Mouse (Mus musculus) intestine, postnatal 0 days (tissue): Measurements from ENCODE around the gene Ctu1. TPM values are rescaled to one million over a fixed set of nuclear protein-coding genes. Genes with fewer than 3 reads are reported as not detected.

Experiments
- ATAC-seq: fragments of 200-750 bp; cut with Nextera tagmentation; 2 replicates; pipeline ENCODE4 v1.8.0; 2017; ENCODE audit warnings: mild to moderate bottlenecking, moderate TSS enrichment, moderate library complexity
- H3K27ac ChIP-seq: fragments of 300-500 bp; sonication (generic); 2 replicates; pipeline ENCODE4 v1.5.1; 2014; ENCODE audit warnings: mild to moderate bottlenecking, low read depth, low read length, moderate library complexity
- H3K27me3 ChIP-seq: fragments of 300-500 bp; sonication (generic); replicated peaks from 2 replicates; pipeline ENCODE4 v1.6.1; 2014; ENCODE audit warnings: low read length, mixed read lengths; ENCODE audit not compliant: control insufficient read depth, insufficient read depth
- H3K36me3 ChIP-seq: fragments of 300-500 bp; sonication (generic); 2 replicates; pipeline ENCODE4 v1.6.1; 2014; ENCODE audit warnings: mild to moderate bottlenecking, moderate library complexity; ENCODE audit not compliant: control insufficient read depth, insufficient read depth
- H3K4me1 ChIP-seq: fragments of 300-500 bp; sonication (generic); replicated peaks from 2 replicates; pipeline ENCODE4 v1.6.1; 2014; ENCODE audit warnings: antibody characterized with exemption, low read length, mixed read lengths; ENCODE audit not compliant: control insufficient read depth, insufficient read depth
- H3K4me2 ChIP-seq: fragments of 300-500 bp; sonication (generic); replicated peaks from 2 replicates; pipeline ENCODE4 v1.6.1; 2014; ENCODE audit warnings: low read depth, mild to moderate bottlenecking, moderate library complexity
- H3K4me3 ChIP-seq: fragments of 300-500 bp; sonication (generic); 2 replicates; pipeline ENCODE4 v1.5.1; 2014; ENCODE audit warnings: low read depth, low read length
- H3K9ac ChIP-seq: fragments of 300-500 bp; sonication (generic); 2 replicates; pipeline ENCODE4 v1.6.1; 2014; ENCODE audit warnings: mild to moderate bottlenecking, low read depth, low read length
- H3K9me3 ChIP-seq: fragments of 300-500 bp; sonication (generic); 2 replicates; pipeline ENCODE4 v1.6.1; 2016; ENCODE audit warnings: mixed run types; ENCODE audit not compliant: control insufficient read depth
- CTCF ChIP-seq: sonication (generic); IDR thresholded peaks from 2 replicates; pipeline ENCODE4 v1.5.1; 2016; ENCODE audit warnings: low read depth, mild to moderate bottlenecking, control low read depth, antibody characterized with exemption, moderate library complexity
- WGBS: fragments of 180-500 bp; shearing (Covaris S2); extraction: QIAGEN DNeasy Blood & Tissue Kit; methylation state at CpG from one replicate; pipeline ENCODE4 v1.1.7; 2014; 5-methylcytosine and 5-hydroxymethylcytosine counted together
- polyA plus RNA-seq: library from polyadenylated mRNA; unstranded; fragments of >200 nt; fragmentation: Nextera tagmentation; extraction: Ambion mirVana; gene quantifications from 2 replicates; pipeline ENCODE4 v1.2.1, GENCODE M21; 2015

Ctu1 gene
- polyA plus RNA-seq, 1 experiment from 2014 or later = 5.8 TPM

DNA sequence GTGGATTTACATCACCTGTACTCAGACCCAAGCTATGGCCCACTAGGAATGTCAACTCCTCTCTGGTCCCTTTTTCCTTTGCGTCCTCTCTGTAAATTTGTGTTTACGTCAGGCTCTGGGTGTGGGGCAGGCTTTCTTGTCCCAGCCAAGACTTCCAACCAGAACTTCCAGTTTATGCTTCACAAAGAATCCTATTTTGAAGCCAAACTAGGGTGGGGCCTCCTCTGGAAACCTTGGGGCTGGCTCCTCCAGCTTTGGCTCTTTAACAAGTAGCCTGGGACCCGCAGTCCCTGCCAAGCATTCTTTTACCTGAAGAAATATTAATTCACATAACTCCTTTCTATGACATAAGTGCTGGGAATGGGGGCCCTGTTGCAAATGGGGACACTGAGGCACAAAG lies 38.2 kb downstream of the Ctu1 start:
- Histone ChIP-seq H3K4me1 (no peaks in the 10 kb centered on the region), H3K4me3 (no peak overlapping the region), H3K9ac (no peak overlapping the region), H3K27ac (no peak overlapping the region), H3K27me3 (no peaks in the 10 kb centered on the region), H3K4me2 (no peak overlapping the region), H3K9me3 (no peaks in the 10 kb centered on the region), H3K36me3 (no peaks in the 10 kb centered on the region)
- WGBS = 89% methylated on average over 3 of the region's 3 CpGs
- TF ChIP-seq CTCF = no peak
- no peak for ATAC-seq

DNA sequence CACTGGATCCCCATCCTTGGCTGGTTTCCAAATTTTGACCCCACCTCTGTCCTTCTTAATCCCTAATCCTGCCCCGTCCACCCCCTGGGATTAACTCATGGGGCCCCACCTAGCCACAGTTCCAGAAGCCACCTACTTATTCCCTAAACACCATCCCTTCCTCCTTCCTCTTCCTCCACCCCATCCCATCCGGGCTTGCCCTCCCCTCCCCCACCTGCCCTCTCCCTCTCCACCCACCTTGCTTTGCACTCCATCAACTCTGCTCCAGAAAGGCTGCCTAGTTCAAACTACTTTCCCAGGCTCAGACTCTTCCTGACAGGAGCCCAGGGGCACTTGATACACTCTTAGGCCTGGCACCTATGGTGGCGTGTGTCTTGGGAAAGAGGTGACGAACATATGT lies 40.5 kb downstream of the Ctu1 start, which contains the start of gene Klk13:
Gene Klk13, plus strand, starts transcription at position 301 of the 400 bp plus-strand sequence.
- H3K36me3 ChIP-seq = no peaks in the 10 kb centered on the region
- H3K4me1 ChIP-seq = no peaks in the 10 kb centered on the region
- H3K27me3 ChIP-seq = no peaks in the 10 kb centered on the region
- no peaks in the 10 kb centered on the region for H3K9me3 ChIP-seq
- no peak within 1 kb of the TSS for H3K9ac ChIP-seq
- ATAC-seq = no peak
- 65% methylated on average over 4 of the region's 4 CpGs for WGBS
- H3K4me2 ChIP-seq = no peak within 1 kb of the TSS
- no peak for TF ChIP-seq CTCF
- H3K4me3 ChIP-seq = no peak within 1 kb of the TSS
- H3K27ac ChIP-seq = no peak within 1 kb of the TSS

DNA sequence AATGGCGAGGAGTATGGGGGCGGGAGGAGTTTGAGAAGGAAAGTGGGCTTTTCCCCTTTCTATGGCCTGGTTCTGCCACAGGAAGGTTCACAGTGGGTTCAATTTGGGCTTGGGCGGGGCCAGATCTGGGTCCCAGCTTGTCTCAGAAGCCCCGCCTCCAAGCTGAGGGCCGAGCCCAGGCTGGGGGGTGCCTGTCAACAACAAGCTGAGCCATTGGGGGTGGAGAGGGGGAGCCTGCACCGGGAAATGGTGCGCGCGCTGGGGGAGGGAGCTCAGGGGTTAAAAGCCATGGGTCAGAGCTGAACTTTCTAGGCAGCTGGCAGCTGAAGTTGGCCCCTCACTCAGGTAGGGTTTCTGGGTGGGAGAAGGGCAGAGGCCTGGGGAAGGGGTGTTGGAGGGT lies 41.1 kb downstream of the Ctu1 start:
- H3K36me3 ChIP-seq = no peaks in the 10 kb centered on the region
- no peak overlapping the region for H3K4me2 ChIP-seq
- H3K4me1 ChIP-seq = no peaks in the 10 kb centered on the region
- H3K9me3 ChIP-seq = no peaks in the 10 kb centered on the region
- TF ChIP-seq CTCF = no peak
- no peak overlapping the region for H3K27ac ChIP-seq
- 20% methylated on average over 9 of the region's 9 CpGs for WGBS
- no peak; the same call in 1 of the 2 replicates for ATAC-seq
- H3K27me3 ChIP-seq = no peaks in the 10 kb centered on the region
- H3K9ac ChIP-seq = no peak overlapping the region
- H3K4me3 ChIP-seq = no peak overlapping the region

DNA sequence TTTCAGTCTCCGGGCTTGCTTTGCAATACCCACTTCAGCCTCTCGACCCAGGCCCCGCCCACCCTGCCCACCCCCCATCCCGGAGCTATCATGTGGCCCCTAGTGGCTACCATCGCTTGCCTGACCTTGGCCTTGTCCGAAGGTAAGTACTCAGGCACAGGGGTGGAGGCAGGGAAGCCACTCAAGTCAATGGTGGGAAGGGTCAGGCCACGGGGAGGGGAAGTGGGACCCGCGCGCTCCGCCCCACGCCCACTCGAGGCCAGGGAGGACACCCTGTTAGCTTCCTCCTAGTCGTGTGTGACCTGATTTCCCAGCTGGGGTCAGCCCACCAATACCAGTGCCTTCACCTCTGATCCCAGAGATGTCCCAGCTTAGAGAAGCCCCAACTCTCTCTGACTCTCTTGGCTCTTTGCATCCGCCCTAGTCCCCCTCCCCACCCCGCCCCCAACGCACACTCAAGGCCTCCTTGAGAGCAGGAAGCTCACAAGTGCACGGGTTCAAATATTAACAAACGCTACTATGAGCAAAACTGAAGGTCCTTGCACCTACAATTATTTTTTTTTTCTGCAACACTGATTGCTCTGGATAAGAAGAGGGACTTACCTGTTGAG lies 42.0 kb downstream of the Ctu1 start:
- Histone ChIP-seq H3K9ac (no peak overlapping the region), H3K9me3 (no peaks in the 10 kb centered on the region), H3K27ac (no peak overlapping the region), H3K36me3 (no peaks in the 10 kb centered on the region), H3K4me3 (no peak overlapping the region), H3K27me3 (no peaks in the 10 kb centered on the region), H3K4me2 (no peak overlapping the region), H3K4me1 (no peaks in the 10 kb centered on the region)
- WGBS = 6% methylated on average over 19 of the region's 19 CpGs
- no peak for ATAC-seq
- no peak for TF ChIP-seq CTCF

Other genes starting within 250 kb of the Ctu1 start
- 0.52 and 0.92 TPM in 2 replicates for gene Lim2, start 244.3 kb upstream of the Ctu1 start, polyA plus RNA-seq
- 1.6 and 2.7 TPM in 2 replicates for gene Nkg7, start 234.9 kb upstream of the Ctu1 start, polyA plus RNA-seq
- not detected in 2 replicates for gene Cldnd2, start 231.2 kb upstream of the Ctu1 start, polyA plus RNA-seq
- gene Etfb, start 227.9 kb upstream of the Ctu1 start, polyA plus RNA-seq = 813 and 825 TPM in 2 replicates
- gene Gm45233, start 227.9 kb upstream of the Ctu1 start, polyA plus RNA-seq = 0.23 and 0.24 TPM in 2 replicates
- 4.5 and 5.3 TPM in 2 replicates for gene Vsig10l, start 208.9 kb upstream of the Ctu1 start, polyA plus RNA-seq
- 0.20 TPM in 2 replicates for gene Iglon5, start 181.9 kb upstream of the Ctu1 start, polyA plus RNA-seq
- not detected in 2 replicates for gene 4931406B18Rik, start 166.1 kb upstream of the Ctu1 start, polyA plus RNA-seq
- 1.5 and 2.7 TPM in 2 replicates for gene Cd33, start 127.6 kb upstream of the Ctu1 start, polyA plus RNA-seq
- 0.68 and 0.75 TPM in 2 replicates for gene Zfp658, start 109.8 kb upstream of the Ctu1 start, polyA plus RNA-seq
- 3.5 and 3.6 TPM in 2 replicates for gene Zfp719, start 92.4 kb upstream of the Ctu1 start, polyA plus RNA-seq
- gene Zfp819, start 64.8 kb upstream of the Ctu1 start, polyA plus RNA-seq = not detected in 2 replicates
- 59.7 and 68.3 TPM in 2 replicates for gene Ceacam18, start 37.3 kb upstream of the Ctu1 start, polyA plus RNA-seq
- 0.50 and 0.64 TPM in 2 replicates for gene Siglece, start 11.9 kb upstream of the Ctu1 start, polyA plus RNA-seq
- gene Klk14, start 18.4 kb downstream of the Ctu1 start, polyA plus RNA-seq = 0.09 and 0.12 TPM in 2 replicates
- gene Klk13, start 40.6 kb downstream of the Ctu1 start, polyA plus RNA-seq = 0.12 TPM in 1 of 2 replicates, not detected in the other
- not detected in 2 replicates for gene Klk12, start 96.9 kb downstream of the Ctu1 start, polyA plus RNA-seq
- gene Klk11, start 102.6 kb downstream of the Ctu1 start, polyA plus RNA-seq = 0.21 TPM in 1 of 2 replicates, not detected in the other
- 0.33 TPM in 1 of 2 replicates, not detected in the other for gene Klk10, start 109.0 kb downstream of the Ctu1 start, polyA plus RNA-seq
- not detected in 2 replicates for gene Klk9, start 119.9 kb downstream of the Ctu1 start, polyA plus RNA-seq
- 3.0 and 3.5 TPM in 2 replicates for gene Klk8, start 125.6 kb downstream of the Ctu1 start, polyA plus RNA-seq
- not detected in 2 replicates for gene Klk7, start 139.3 kb downstream of the Ctu1 start, polyA plus RNA-seq
- not detected in 2 replicates for gene Klk6, start 152.5 kb downstream of the Ctu1 start, polyA plus RNA-seq
- not detected in 2 replicates for gene Klk5, start 170.0 kb downstream of the Ctu1 start, polyA plus RNA-seq
- gene Klk4, start 209.1 kb downstream of the Ctu1 start, polyA plus RNA-seq = not detected in 2 replicates